In genomic region chr9:79720143-79720542, GRCm38 (mm10) we compare ENCODE assay signal across 11 mouse cellular contexts. TPM values are rescaled to one million over a fixed set of nuclear protein-coding genes. Genes with fewer than 3 reads are reported as not detected.
DNase-seq lines count a peak whose midpoint lies in the region; ATAC-seq and TF ChIP-seq lines count a peak whose summit lies in the region.
"Had no signal": no experiment of that assay in that cellular context is flagged by ENCODE, and none has a peak within 500 bp of the region (broad histone marks: within the 10 kb centered on the region; RNA-seq: fewer than 3 reads in every experiment).

No protein-coding gene starts in this region.

- no peak for TF ChIP-seq POLR2A in brain, embryonic 14.5 days (IDR thresholded peaks at IDR 0.05; ENCODE audit: borderline replicate concordance, extremely low read depth, insufficient read depth, insufficient read length, poor library complexity, severe bottlenecking)

- WGBS in heart, embryonic 15.5 days, result 51% methylated on average over 9 of the region's 9 CpGs
- 46% methylated on average over 9 of the region's 9 CpGs for WGBS in embryonic facial prominence, embryonic 15.5 days
- 20% methylated on average over 9 of the region's 9 CpGs for WGBS in midbrain, embryonic 12.5 days

- H3K4me2 ChIP-seq in heart, embryonic 15.5 days, result peak overlapping the region; percentile 87; the same call in 1 of the 2 replicates
- H3K4me2 ChIP-seq in embryonic facial prominence, embryonic 15.5 days (replicated peaks), result peak overlapping the region; percentile 79
- peak overlapping the region; percentile 96; the same call in 1 of the 2 replicates for H3K4me2 ChIP-seq in midbrain, embryonic 12.5 days (replicated peaks)

- no peaks in the 10 kb centered on the region for H3K36me3 ChIP-seq in heart, embryonic 15.5 days
- H3K36me3 ChIP-seq in embryonic facial prominence, embryonic 15.5 days, result no peaks in the 10 kb centered on the region
- H3K36me3 ChIP-seq in midbrain, embryonic 12.5 days, result no peaks in the 10 kb centered on the region

- DNase-seq in heart, postnatal 36 days, result no peak
- peak; percentile 4 for DNase-seq in brain, embryonic 14.5 days (ENCODE audit: low read depth)
- DNase-seq in left cerebral cortex, postnatal 4 days, result no peak
- no peak for DNase-seq in urinary bladder, adult 2 months (ENCODE audit: low spot score)
- DNase-seq in gastrocnemius, postnatal 36 days, result no peak
- DNase-seq: cerebellum, adult 9-10 months; layer of hippocampus, postnatal 36 days; thymus, postnatal 4 days had no signal

- no peak overlapping the region for H3K4me3 ChIP-seq in heart, embryonic 15.5 days
- H3K4me3 ChIP-seq in embryonic facial prominence, embryonic 15.5 days (replicated peaks), result peak overlapping the region; percentile 56; the same call in 1 of the 2 replicates
- no peak overlapping the region for H3K4me3 ChIP-seq in midbrain, embryonic 12.5 days

- intact Hi-C loops in heart, postnatal 36 days (cut with DNase I), result loop anchor here (2.0 to 5.0 kb wide), 2 partner anchors 675 to 1018 kb away; no protein-coding TSS in a partner anchor
- intact Hi-C loops in left cerebral cortex, postnatal 4 days (cut with DNase I), result loop anchor here (5.0 kb wide), 2 partner anchors 1073 to 1118 kb away; no protein-coding TSS in a partner anchor
- intact Hi-C loops in gastrocnemius, postnatal 36 days (cut with DNase I), result loop anchor here (5.0 kb wide), 1 partner anchor 933 kb away; no protein-coding TSS in a partner anchor

- no peak for ATAC-seq in heart, embryonic 15.5 days (replicated peaks; ENCODE audit: insufficient number of reproducible peaks, insufficient read depth, low FRiP score, low read depth)
- ATAC-seq in embryonic facial prominence, embryonic 15.5 days (ENCODE audit: insufficient number of reproducible peaks, low FRiP score, low TSS enrichment, low read depth), result no peak
- no peak for ATAC-seq in midbrain, embryonic 12.5 days (ENCODE audit: low FRiP score, low read depth)

- H3K9me3 ChIP-seq in heart, embryonic 15.5 days (replicated peaks), result no peaks in the 10 kb centered on the region
- H3K9me3 ChIP-seq in embryonic facial prominence, embryonic 15.5 days (replicated peaks), result no peaks in the 10 kb centered on the region
- no peaks in the 10 kb centered on the region for H3K9me3 ChIP-seq in midbrain, embryonic 12.5 days

- TF ChIP-seq CTCF in brain, embryonic 14.5 days (IDR thresholded peaks at IDR 0.05; ENCODE audit: borderline replicate concordance, extremely low read depth, insufficient read depth, insufficient read length), result no peak

- H3K27me3 ChIP-seq in heart, embryonic 15.5 days, result peaks cover 14% of the 10 kb centered on the region
- peaks cover 10% of the 10 kb centered on the region; the same call in 1 of the 2 replicates for H3K27me3 ChIP-seq in embryonic facial prominence, embryonic 15.5 days
- H3K27me3 ChIP-seq in midbrain, embryonic 12.5 days, result peaks cover 57% of the 10 kb centered on the region

- H3K4me1 ChIP-seq in heart, embryonic 15.5 days (replicated peaks), result peaks cover 38% of the 10 kb centered on the region
- peaks cover 38% of the 10 kb centered on the region for H3K4me1 ChIP-seq in embryonic facial prominence, embryonic 15.5 days
- H3K4me1 ChIP-seq in midbrain, embryonic 12.5 days, result peaks cover 34% of the 10 kb centered on the region

- no peak overlapping the region for H3K27ac ChIP-seq in heart, embryonic 15.5 days
- peak overlapping the region; percentile 86; the same call in 1 of the 2 replicates for H3K27ac ChIP-seq in embryonic facial prominence, embryonic 15.5 days (replicated peaks)
- no peak overlapping the region for H3K27ac ChIP-seq in midbrain, embryonic 12.5 days (replicated peaks)

- no peak overlapping the region for H3K9ac ChIP-seq in heart, embryonic 15.5 days
- no peak overlapping the region for H3K9ac ChIP-seq in embryonic facial prominence, embryonic 15.5 days
- H3K9ac ChIP-seq in midbrain, embryonic 12.5 days (replicated peaks), result no peak overlapping the region

RNA-seq across cellular contexts. Expression of gene Col12a1, which starts 1.5 kb away (rescaled TPM):
- 15.0 and 17.9 TPM in 2 replicates for polyA plus RNA-seq in heart, embryonic 15.5 days (2015; fragmentation: Nextera tagmentation; extraction: Ambion mirVana)
- under 1 TPM; 0.94 to 0.95 TPM for total RNA-seq in heart, postnatal 36 days (2021)
- 13.5 and 25.7 TPM in 2 replicates for polyA plus RNA-seq in brain, embryonic 14.5 days (2012; rRNA removed)
- polyA plus RNA-seq in embryonic facial prominence, embryonic 15.5 days (2015; fragmentation: Nextera tagmentation; extraction: Ambion mirVana), result 132 and 136 TPM in 2 replicates
- polyA plus RNA-seq in midbrain, embryonic 12.5 days (2016; fragmentation: Nextera tagmentation; extraction: Ambion mirVana), result 25.7 and 35.4 TPM in 2 replicates
- 10 to 100 TPM; 10.9 to 12.9 TPM for total RNA-seq in left cerebral cortex, postnatal 4 days (2021)
- polyA plus RNA-seq in urinary bladder, adult 2 months (2012; rRNA removed), result 201 and 217 TPM in 2 replicates
- 10 to 100 TPM; 11.7 TPM for total RNA-seq in gastrocnemius, postnatal 36 days (2021)

RNA-seq across cellular contexts. Expression of gene Cox7a2, which starts 39.5 kb away (rescaled TPM):
- 1,196 and 1,660 TPM in 2 replicates for polyA plus RNA-seq in heart, embryonic 15.5 days (2015; fragmentation: Nextera tagmentation; extraction: Ambion mirVana)
- 1,000 to 10,000 TPM; 1,024 to 1,052 TPM for total RNA-seq in heart, postnatal 36 days (2021)
- 446 and 566 TPM in 2 replicates for polyA plus RNA-seq in brain, embryonic 14.5 days (2012; rRNA removed)
- 583 and 618 TPM in 2 replicates for polyA plus RNA-seq in embryonic facial prominence, embryonic 15.5 days (2015; fragmentation: Nextera tagmentation; extraction: Ambion mirVana)
- 634 and 637 TPM in 2 replicates for polyA plus RNA-seq in midbrain, embryonic 12.5 days (2016; fragmentation: Nextera tagmentation; extraction: Ambion mirVana)
- total RNA-seq in left cerebral cortex, postnatal 4 days (2021), result 100 to 1,000 TPM; 293 to 311 TPM
- polyA plus RNA-seq in urinary bladder, adult 2 months (2012; rRNA removed), result 399 and 458 TPM in 2 replicates
- total RNA-seq in gastrocnemius, postnatal 36 days (2021), result 100 to 1,000 TPM; 380 to 392 TPM
